Mouse (Mus musculus) midbrain, embryonic 15.5 days (tissue): Measurements from ENCODE around the gene Tsc2. TPM values are rescaled to one million over a fixed set of nuclear protein-coding genes. Genes with fewer than 3 reads are reported as not detected.
"Not testable (repeated sequence)": the region's sequence is repeated elsewhere in the genome, so short reads cannot be mapped to it uniquely, and the experiment has no call there.

ENCODE experiments used
- ATAC-seq: fragments of 200-750 bp; cut with Nextera tagmentation; replicated peaks from 2 replicates; pipeline ENCODE4 v1.8.0; 2017; ENCODE audit warnings: moderate TSS enrichment
- H3K27ac ChIP-seq: fragments of 300-500 bp; sonication (generic); 2 replicates; pipeline ENCODE4 v1.5.1; 2015; ENCODE audit warnings: mild to moderate bottlenecking, inconsistent platforms
- H3K27me3 ChIP-seq: fragments of 300-500 bp; sonication (generic); replicated peaks from 2 replicates; pipeline ENCODE4 v1.6.1; 2015; ENCODE audit warnings: inconsistent platforms
- H3K36me3 ChIP-seq: fragments of 300-500 bp; sonication (generic); replicated peaks from 2 replicates; pipeline ENCODE4 v1.6.1; 2015; ENCODE audit warnings: inconsistent platforms
- H3K4me1 ChIP-seq: fragments of 300-500 bp; sonication (generic); 2 replicates; pipeline ENCODE4 v1.6.1; 2015; ENCODE audit warnings: inconsistent platforms
- H3K4me2 ChIP-seq: fragments of 300-500 bp; sonication (generic); 2 replicates; pipeline ENCODE4 v1.6.1; 2015; ENCODE audit warnings: inconsistent platforms, mild to moderate bottlenecking, moderate library complexity
- H3K4me3 ChIP-seq: fragments of 300-500 bp; sonication (generic); 2 replicates; pipeline ENCODE4 v1.5.1; 2015; ENCODE audit warnings: mild to moderate bottlenecking, inconsistent platforms
- H3K9ac ChIP-seq: fragments of 300-500 bp; sonication (generic); 2 replicates; pipeline ENCODE4 v1.6.1; 2015; ENCODE audit warnings: mild to moderate bottlenecking, inconsistent platforms
- H3K9me3 ChIP-seq: fragments of 300-500 bp; sonication (generic); 2 replicates; pipeline ENCODE4 v1.6.1; 2016; ENCODE audit warnings: inconsistent platforms
- WGBS: fragments of 180-500 bp; shearing (Covaris S2); methylation state at CpG from one replicate; pipeline ENCODE4 v1.1.7; 2015; ENCODE audit warnings: mixed read lengths; 5-methylcytosine and 5-hydroxymethylcytosine counted together
- polyA plus RNA-seq: library from polyadenylated mRNA; unstranded; fragments of >200 nt; fragmentation: Nextera tagmentation; extraction: Ambion mirVana; gene quantifications from 2 replicates; pipeline ENCODE4 v1.2.1, GENCODE M21; 2015

The Tsc2 gene
- polyA plus RNA-seq, result 83.8 and 89.6 TPM in 2 replicates

GRCm38 (mm10) chr17:24632167-24632812 lies at the start of gene Tsc2, which contains the start of gene Nthl1:
Gene Tsc2 (minus strand): TSS chr17:24632630.
Gene Nthl1 (plus strand): TSS chr17:24632680.
- Histone ChIP-seq H3K36me3 (peaks cover 22% of the 10 kb centered on the region), H3K9me3 (no peaks in the 10 kb centered on the region), H3K27ac (peak within 1 kb of the TSS; percentile 67), H3K27me3 (no peaks in the 10 kb centered on the region), H3K4me3 (peak within 1 kb of the TSS; percentile 65), H3K9ac (peak within 1 kb of the TSS; percentile 62), H3K4me1 (peaks cover 14% of the 10 kb centered on the region), H3K4me2 (peak within 1 kb of the TSS; percentile 77)
- 2% methylated on average over 51 of the region's 51 CpGs for WGBS
- peak; percentile 91 for ATAC-seq

- H3K36me3 ChIP-seq, result peaks cover 39% of the 10 kb centered on the region
- H3K4me1 ChIP-seq, result peaks cover 2% of the 10 kb centered on the region; the same call in 1 of the 2 replicates
- no peak overlapping the region for H3K9ac ChIP-seq
- H3K9me3 ChIP-seq, result no peaks in the 10 kb centered on the region
- 92% methylated on average over 24 of the region's 24 CpGs for WGBS
- no peak overlapping the region for H3K4me3 ChIP-seq
- no peak for ATAC-seq
- no peaks in the 10 kb centered on the region for H3K27me3 ChIP-seq
- no peak overlapping the region for H3K4me2 ChIP-seq
- no peak overlapping the region for H3K27ac ChIP-seq
Observed at GRCm38 (mm10) chr17:24677500-24678080, 45.2 kb upstream of the Tsc2 start.

DNA sequence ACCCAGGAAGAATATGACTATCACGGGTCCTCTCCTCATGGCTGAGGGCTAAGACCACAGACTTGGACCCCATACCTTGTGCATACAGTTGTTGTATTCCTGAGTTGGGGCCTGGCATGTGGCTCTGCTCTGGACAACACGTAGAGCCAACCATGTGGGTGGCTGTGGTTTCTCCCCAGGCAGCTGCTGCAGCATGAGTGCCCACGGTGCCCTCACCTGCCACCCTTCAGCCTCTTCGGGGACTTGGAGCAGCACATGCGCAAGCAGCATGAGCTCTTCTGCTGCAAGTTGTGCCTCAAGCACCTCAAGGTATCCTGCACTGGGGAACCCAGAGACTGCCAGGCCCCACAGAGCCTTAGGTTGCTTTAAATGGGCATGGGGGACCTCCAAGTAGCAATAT lies 44.4 kb upstream of the Tsc2 start:
- no peaks in the 10 kb centered on the region for H3K9me3 ChIP-seq
- 97% methylated on average over 5 of the region's 5 CpGs for WGBS
- no peak overlapping the region for H3K9ac ChIP-seq
- no peaks in the 10 kb centered on the region for H3K27me3 ChIP-seq
- H3K27ac ChIP-seq, result no peak overlapping the region
- H3K4me1 ChIP-seq, result peaks cover 8% of the 10 kb centered on the region
- no peak overlapping the region for H3K4me2 ChIP-seq
- H3K4me3 ChIP-seq, result no peak overlapping the region
- peaks cover 39% of the 10 kb centered on the region for H3K36me3 ChIP-seq
- ATAC-seq, result no peak

- no peak overlapping the region for H3K27ac ChIP-seq
- H3K36me3 ChIP-seq, result peaks cover 35% of the 10 kb centered on the region
- H3K9me3 ChIP-seq, result no peaks in the 10 kb centered on the region
- H3K4me1 ChIP-seq, result peaks cover 15% of the 10 kb centered on the region
- no peak overlapping the region for H3K4me3 ChIP-seq
- no peak for ATAC-seq
- no peak overlapping the region for H3K9ac ChIP-seq
- no peak overlapping the region for H3K4me2 ChIP-seq
- WGBS, result 63% methylated on average over 2 of the region's 2 CpGs
- H3K27me3 ChIP-seq, result no peaks in the 10 kb centered on the region
Observed at GRCm38 (mm10) chr17:24676187-24676586, 43.8 kb upstream of the Tsc2 start.

- Histone ChIP-seq H3K27me3 (no peaks in the 10 kb centered on the region), H3K27ac (no peak overlapping the region), H3K9me3 (no peaks in the 10 kb centered on the region), H3K4me3 (no peak overlapping the region), H3K4me2 (no peak overlapping the region), H3K4me1 (peaks cover 26% of the 10 kb centered on the region), H3K9ac (no peak overlapping the region), H3K36me3 (peaks cover 16% of the 10 kb centered on the region; the same call in 1 of the 2 replicates)
- ATAC-seq, result no peak
- WGBS, result 84% methylated on average over 7 of the region's 7 CpGs
Observed at GRCm38 (mm10) chr17:24674277-24674676, 41.8 kb upstream of the Tsc2 start.

GRCm38 (mm10) chr17:24672141-24672540 lies 39.7 kb upstream of the Tsc2 start:
- Histone ChIP-seq H3K36me3 (0 out of 2 replicates have a peak, but pooled peaks cover 3% of the 10 kb centered on the region), H3K4me1 (peaks cover 33% of the 10 kb centered on the region), H3K27me3 (no peaks in the 10 kb centered on the region), H3K27ac (no peak overlapping the region), H3K4me3 (no peak overlapping the region), H3K9me3 (no peaks in the 10 kb centered on the region), H3K4me2 (no peak overlapping the region; the same call in 1 of the 2 replicates), H3K9ac (no peak overlapping the region)
- no peak for ATAC-seq
- 44% methylated on average over 5 of the region's 5 CpGs for WGBS

DNA sequence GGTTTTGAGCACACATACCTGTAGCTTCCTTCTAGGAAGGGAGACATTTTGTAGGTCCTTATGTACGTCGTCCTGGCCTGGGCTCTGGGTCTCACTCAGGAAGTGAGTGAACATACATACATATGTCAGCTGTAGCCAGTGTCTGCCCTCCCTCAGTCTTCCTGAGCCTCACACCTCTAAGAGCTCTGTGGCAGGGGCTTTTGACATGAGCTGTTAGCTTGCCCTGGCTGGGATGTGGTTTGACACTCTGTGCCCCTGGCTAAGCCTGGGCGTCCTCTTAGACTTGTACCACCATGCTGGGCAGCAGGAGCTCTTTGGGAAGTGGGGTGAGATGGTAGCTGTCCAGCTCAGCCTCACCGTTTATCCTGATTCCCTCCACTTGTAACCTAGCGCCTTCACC lies 38.9 kb upstream of the Tsc2 start:
- Histone ChIP-seq H3K4me2 (peak overlapping the region; percentile 88; the same call in 1 of the 2 replicates), H3K36me3 (no peaks in the 10 kb centered on the region), H3K27ac (no peak overlapping the region), H3K4me1 (peaks cover 33% of the 10 kb centered on the region), H3K9me3 (no peaks in the 10 kb centered on the region), H3K4me3 (no peak overlapping the region), H3K27me3 (no peaks in the 10 kb centered on the region), H3K9ac (0 out of 2 replicates have a peak overlapping the region, but pooled peaks have one; percentile 8)
- ATAC-seq, result no peak
- WGBS, result 76% methylated on average over 5 of the region's 5 CpGs

- Histone ChIP-seq H3K9me3 (no peaks in the 10 kb centered on the region), H3K4me2 (peak overlapping the region; percentile 88), H3K27ac (peak overlapping the region; percentile 91), H3K36me3 (no peaks in the 10 kb centered on the region), H3K4me3 (peak overlapping the region; percentile 90), H3K27me3 (no peaks in the 10 kb centered on the region), H3K4me1 (peaks cover 31% of the 10 kb centered on the region), H3K9ac (peak overlapping the region; percentile 98)
- no peak for ATAC-seq
- 12% methylated on average over 8 of the region's 8 CpGs for WGBS
Observed at GRCm38 (mm10) chr17:24670246-24670844, 37.9 kb upstream of the Tsc2 start.

GRCm38 (mm10) chr17:24669545-24670245 lies 37.3 kb upstream of the Tsc2 start, which contains the start of gene Zfp598:
Gene Zfp598 (plus strand): TSS chr17:24669687.
- WGBS, result under 1% methylated on average over 72 of the region's 80 CpGs
- Histone ChIP-seq H3K9me3 (no peaks in the 10 kb centered on the region), H3K4me1 (peaks cover 31% of the 10 kb centered on the region), H3K27me3 (no peaks in the 10 kb centered on the region), H3K4me2 (peak within 1 kb of the TSS; percentile 88), H3K36me3 (no peaks in the 10 kb centered on the region), H3K4me3 (peak within 1 kb of the TSS; percentile 90), H3K9ac (peak within 1 kb of the TSS; percentile 98), H3K27ac (peak within 1 kb of the TSS; percentile 91)
- ATAC-seq, result peak; percentile 97

DNA sequence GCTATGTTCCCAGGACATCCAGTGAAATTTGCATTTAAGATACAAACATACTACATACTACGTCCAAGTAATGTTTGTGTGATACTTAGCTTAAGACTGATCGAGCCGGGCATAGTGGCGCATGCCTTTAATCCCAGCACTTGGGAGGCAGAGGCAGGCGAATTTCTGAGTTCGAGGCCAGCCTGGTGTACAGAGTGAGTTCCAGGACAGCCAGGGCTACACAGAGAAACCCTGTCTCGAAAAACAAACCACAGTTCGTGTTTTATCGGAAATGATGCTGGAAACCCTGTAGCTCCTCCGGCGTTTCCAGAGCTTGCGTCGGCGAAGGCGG lies 36.7 kb upstream of the Tsc2 start:
- H3K9ac ChIP-seq, result peak overlapping the region; percentile 98; the same call in 1 of the 2 replicates
- not testable (repeated sequence) for H3K36me3 ChIP-seq, H3K9me3 ChIP-seq, H3K27me3 ChIP-seq
- peak overlapping the region; percentile 90 for H3K4me3 ChIP-seq
- peak overlapping the region; percentile 88 for H3K4me2 ChIP-seq
- peak overlapping the region; percentile 91 for H3K27ac ChIP-seq
- ATAC-seq, result peak; percentile 46
- H3K4me1 ChIP-seq, result peaks cover 31% of the 10 kb centered on the region
- WGBS, result 11% methylated on average over 15 of the region's 15 CpGs

DNA sequence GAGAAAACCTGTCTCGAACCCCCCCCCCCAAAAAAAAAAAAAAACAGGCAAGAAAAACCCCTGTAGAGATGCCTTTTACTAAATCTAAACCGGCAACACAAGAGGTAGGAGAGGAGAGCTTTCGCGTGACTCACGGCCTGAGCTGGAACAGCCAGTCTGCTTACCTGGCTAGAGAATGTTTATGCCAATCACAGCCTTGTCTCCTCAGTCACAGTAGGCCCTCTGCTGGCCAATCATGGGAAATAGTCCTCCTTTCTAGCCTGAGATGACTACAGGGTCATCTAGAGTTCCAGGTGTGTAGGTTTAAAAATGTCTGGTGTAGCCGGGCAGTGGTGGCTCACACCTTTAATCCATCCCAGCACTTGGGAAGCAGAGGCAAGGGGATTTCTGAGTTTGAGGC lies 35.0 kb upstream of the Tsc2 start:
- no peak for ATAC-seq
- H3K4me1 ChIP-seq, result peaks cover 31% of the 10 kb centered on the region
- no peak overlapping the region for H3K4me3 ChIP-seq
- no peaks in the 10 kb centered on the region for H3K9me3 ChIP-seq
- no peaks in the 10 kb centered on the region for H3K36me3 ChIP-seq
- WGBS, result 36% methylated on average over 6 of the region's 6 CpGs
- H3K9ac ChIP-seq, result no peak overlapping the region
- no peak overlapping the region for H3K27ac ChIP-seq
- H3K4me2 ChIP-seq, result no peak overlapping the region
- no peaks in the 10 kb centered on the region for H3K27me3 ChIP-seq

DNA sequence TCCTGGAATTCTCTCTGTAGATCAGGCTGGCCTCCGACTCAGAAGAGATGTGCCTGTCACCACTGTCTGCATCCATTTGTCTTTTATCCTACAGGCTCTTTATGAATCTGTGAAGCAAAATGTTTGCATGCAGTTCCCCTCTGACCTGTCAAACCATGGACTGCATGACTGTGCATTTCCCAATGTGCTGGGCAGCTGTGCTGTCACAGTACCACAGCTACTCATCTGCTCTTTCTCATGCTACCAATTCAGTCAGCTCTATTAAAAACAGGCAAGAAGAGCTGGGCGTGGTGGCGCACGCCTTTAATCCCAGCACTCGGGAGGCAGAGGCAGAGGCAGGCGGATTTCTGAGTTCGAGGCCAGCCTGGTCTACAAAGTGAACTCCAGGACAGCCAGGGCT lies 34.6 kb upstream of the Tsc2 start:
- ATAC-seq, H3K9ac ChIP-seq, H3K27me3 ChIP-seq, H3K4me2 ChIP-seq, H3K9me3 ChIP-seq, H3K4me3 ChIP-seq, H3K36me3 ChIP-seq, H3K27ac ChIP-seq: not testable (repeated sequence)
- H3K4me1 ChIP-seq, result peaks cover 27% of the 10 kb centered on the region
- 70% methylated on average over 7 of the region's 7 CpGs for WGBS
